Mouse (Mus musculus) heart, embryonic 11.5 days (tissue): ENCODE results near the gene Gnptab. TPM values are rescaled to one million over a fixed set of nuclear protein-coding genes. Genes with fewer than 3 reads are reported as not detected.

Experiments
- ATAC-seq: fragments of 200-750 bp; cut with Nextera tagmentation; replicated peaks from 2 replicates; pipeline ENCODE4 v1.8.0; 2017; ENCODE audit warnings: moderate library complexity; ENCODE audit not compliant: insufficient number of reproducible peaks, low FRiP score, low TSS enrichment
- H3K27ac ChIP-seq: fragments of 300-500 bp; sonication (generic); 2 replicates; pipeline ENCODE4 v1.5.1; 2014; ENCODE audit warnings: mild to moderate bottlenecking, low read depth, low read length
- H3K27me3 ChIP-seq: fragments of 300-500 bp; sonication (generic); 2 replicates; pipeline ENCODE4 v1.6.1; 2014; ENCODE audit warnings: mild to moderate bottlenecking, low read length, mixed read lengths; ENCODE audit not compliant: control insufficient read depth, insufficient read depth
- H3K36me3 ChIP-seq: fragments of 300-500 bp; sonication (generic); 2 replicates; pipeline ENCODE4 v1.6.1; 2014; ENCODE audit warnings: mild to moderate bottlenecking, low read length, moderate library complexity, mixed read lengths; ENCODE audit not compliant: control insufficient read depth, insufficient read depth
- H3K4me1 ChIP-seq: fragments of 300-500 bp; sonication (generic); 2 replicates; pipeline ENCODE4 v1.6.1; 2014; ENCODE audit warnings: low read length; ENCODE audit not compliant: control insufficient read depth, insufficient read depth
- H3K4me2 ChIP-seq: fragments of 300-500 bp; sonication (generic); 2 replicates; pipeline ENCODE4 v1.6.1; 2014; ENCODE audit warnings: mild to moderate bottlenecking, moderate library complexity
- H3K4me3 ChIP-seq: fragments of 300-500 bp; sonication (generic); 2 replicates; pipeline ENCODE4 v1.5.1; 2014; ENCODE audit warnings: low read depth, low read length
- H3K9ac ChIP-seq: fragments of 300-500 bp; sonication (generic); 2 replicates; pipeline ENCODE4 v1.6.1; 2014; ENCODE audit warnings: mild to moderate bottlenecking, low read depth, low read length, moderate library complexity
- H3K9me3 ChIP-seq: fragments of 300-500 bp; sonication (generic); replicated peaks from 2 replicates; pipeline ENCODE4 v1.6.1; 2016; ENCODE audit warnings: low read length; ENCODE audit not compliant: control insufficient read depth
- whole genome bisulfite sequencing: fragments of 180-500 bp; shearing (Covaris S2); extraction: QIAGEN DNeasy Blood & Tissue Kit; methylation state at CpG from one replicate; pipeline ENCODE4 v1.1.7; 2014; ENCODE audit not compliant: insufficient replicate concordance; 5-methylcytosine and 5-hydroxymethylcytosine counted together
- polyA plus RNA-seq: library from polyadenylated mRNA; unstranded; fragments of >200 nt; fragmentation: Nextera tagmentation; extraction: Ambion mirVana; gene quantifications from 2 replicates; pipeline ENCODE4 v1.2.1, GENCODE M21; 2014

Gnptab gene
- polyA plus RNA-seq, 1 experiment from 2014 or later: 8.3 TPM

DNA sequence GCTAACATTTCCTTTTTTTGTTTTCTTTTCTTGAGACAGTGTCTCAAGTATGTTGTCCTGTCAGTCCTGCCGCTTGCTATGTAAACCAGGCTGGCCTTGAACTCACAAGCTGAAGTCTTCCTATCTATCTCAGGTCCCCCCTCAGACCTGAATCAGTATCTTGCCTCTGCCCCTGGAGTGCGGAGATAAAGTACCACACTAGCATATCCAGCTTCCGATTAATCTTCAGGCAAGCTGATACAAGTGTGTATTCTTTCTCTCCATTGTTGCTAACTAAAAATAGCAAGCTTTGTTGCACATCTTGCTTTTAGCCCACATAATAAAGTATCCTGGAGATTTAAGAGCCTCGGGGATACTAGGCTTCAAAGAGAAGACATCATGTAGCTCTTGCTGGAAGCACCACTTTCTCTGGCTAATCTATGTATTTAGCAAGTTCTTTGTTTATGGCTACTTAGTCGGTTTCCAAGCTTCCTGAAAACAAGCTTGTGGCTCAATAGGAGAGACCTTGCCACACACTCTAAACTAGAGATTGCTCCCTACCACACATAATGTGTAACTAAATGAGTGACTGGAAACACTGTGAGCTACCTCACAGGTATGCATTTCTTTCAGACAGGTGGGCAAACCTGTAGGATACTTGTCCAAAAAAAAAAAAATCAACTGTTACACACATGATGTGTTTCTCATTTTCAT lies 27.4 kb upstream of the Gnptab start:
- no peaks in the 10 kb centered on the region for H3K9me3 ChIP-seq
- no peak overlapping the region for H3K4me2 ChIP-seq
- no peak overlapping the region for H3K27ac ChIP-seq
- WGBS: 46% methylated on average over 5 of the region's 5 CpGs
- no peaks in the 10 kb centered on the region for H3K36me3 ChIP-seq
- H3K4me1 ChIP-seq: 0 out of 2 replicates have a peak, but pooled peaks cover 2% of the 10 kb centered on the region
- H3K27me3 ChIP-seq: peaks cover 4% of the 10 kb centered on the region
- ATAC-seq: no peak
- no peak overlapping the region for H3K4me3 ChIP-seq
- H3K9ac ChIP-seq: no peak overlapping the region

DNA sequence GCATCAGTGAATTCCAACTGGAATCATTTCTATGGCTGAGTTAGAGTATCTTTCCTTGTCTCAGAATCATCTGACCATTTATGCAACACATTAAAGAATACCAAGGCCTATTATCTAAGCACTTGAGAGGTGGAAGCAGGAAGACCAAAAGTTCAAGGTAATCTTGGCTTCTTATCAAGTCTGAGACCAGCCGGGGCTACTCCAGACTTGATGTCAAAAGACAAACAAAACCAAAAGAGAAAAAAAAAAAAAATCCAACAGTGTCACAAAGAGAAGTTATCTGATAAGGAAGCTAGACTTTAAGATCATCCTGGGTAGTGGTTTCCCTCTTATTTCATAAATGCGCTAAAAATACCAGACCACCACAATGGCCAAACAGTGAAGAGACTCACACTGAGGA lies 26.4 kb upstream of the Gnptab start:
- H3K36me3 ChIP-seq: no peaks in the 10 kb centered on the region
- no peaks in the 10 kb centered on the region for H3K9me3 ChIP-seq
- no peak overlapping the region for H3K9ac ChIP-seq
- WGBS: 66% methylated on average over 2 of the region's 2 CpGs
- no peak overlapping the region for H3K4me2 ChIP-seq
- no peak overlapping the region for H3K27ac ChIP-seq
- ATAC-seq: no peak
- peaks cover 11% of the 10 kb centered on the region for H3K27me3 ChIP-seq
- 0 out of 2 replicates have a peak, but pooled peaks cover 5% of the 10 kb centered on the region for H3K4me1 ChIP-seq
- no peak overlapping the region for H3K4me3 ChIP-seq

DNA sequence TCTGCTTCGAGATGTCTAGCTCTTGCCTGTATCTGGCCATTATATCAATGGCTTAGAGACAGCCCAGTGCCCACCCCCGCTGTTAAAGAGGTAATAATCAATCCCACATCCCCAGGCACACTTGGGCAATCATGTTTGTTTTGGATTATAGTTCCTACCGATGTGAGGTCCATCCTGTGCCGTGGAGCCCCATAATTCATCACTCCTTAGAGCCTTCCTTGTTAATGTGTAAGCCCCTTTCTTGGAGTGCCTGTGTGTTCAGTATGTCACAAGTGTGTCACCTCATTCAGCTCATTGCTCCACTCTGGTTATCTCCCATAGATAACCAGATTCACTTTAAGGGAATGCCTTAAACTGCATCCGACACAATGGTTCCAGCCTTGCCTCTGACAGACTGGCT lies 24.3 kb upstream of the Gnptab start:
- no peak for ATAC-seq
- H3K4me3 ChIP-seq: no peak overlapping the region

GRCm38 (mm10) chr10:88356114-88356982 lies 22.6 kb upstream of the Gnptab start:
- no peak overlapping the region for H3K27ac ChIP-seq
- no peaks in the 10 kb centered on the region for H3K9me3 ChIP-seq
- 8% methylated on average over 21 of the region's 21 CpGs for WGBS
- H3K4me2 ChIP-seq: peak overlapping the region; percentile 72
- peaks cover 13% of the 10 kb centered on the region for H3K27me3 ChIP-seq
- 0 out of 2 replicates have a peak, but pooled peaks cover 5% of the 10 kb centered on the region for H3K4me1 ChIP-seq
- peak overlapping the region; percentile 69 for H3K9ac ChIP-seq
- H3K36me3 ChIP-seq: no peaks in the 10 kb centered on the region
- no peak for ATAC-seq
- peak overlapping the region; percentile 61 for H3K4me3 ChIP-seq

More for the DNA sequence above, 24.3 kb upstream of the Gnptab start:
- H3K36me3 ChIP-seq: no peaks in the 10 kb centered on the region
- H3K4me2 ChIP-seq: no peak overlapping the region
- no peaks in the 10 kb centered on the region for H3K9me3 ChIP-seq
- H3K4me1 ChIP-seq: 0 out of 2 replicates have a peak, but pooled peaks cover 5% of the 10 kb centered on the region
- H3K27me3 ChIP-seq: peaks cover 13% of the 10 kb centered on the region
- 67% methylated on average over 5 of the region's 5 CpGs for WGBS
- no peak overlapping the region for H3K27ac ChIP-seq
- H3K9ac ChIP-seq: no peak overlapping the region

- peak overlapping the region; percentile 61 for H3K4me3 ChIP-seq
- H3K27me3 ChIP-seq: peaks cover 13% of the 10 kb centered on the region
- 0 out of 2 replicates have a peak, but pooled peaks cover 5% of the 10 kb centered on the region for H3K4me1 ChIP-seq
- WGBS: 3% methylated on average over 39 of the region's 47 CpGs
- no peak overlapping the region for H3K27ac ChIP-seq
- peak overlapping the region; percentile 69 for H3K9ac ChIP-seq
- no peaks in the 10 kb centered on the region for H3K36me3 ChIP-seq
- H3K4me2 ChIP-seq: peak overlapping the region; percentile 72
- ATAC-seq: peak; percentile 64
- no peaks in the 10 kb centered on the region for H3K9me3 ChIP-seq
These were observed 21.9 kb upstream of the Gnptab start for GRCm38 (mm10) chr10:88356983-88357559.

GRCm38 (mm10) chr10:88362218-88362617 lies 16.7 kb upstream of the Gnptab start:
- Histone ChIP-seq H3K4me3 (no peak overlapping the region), H3K4me1 (no peaks in the 10 kb centered on the region), H3K27ac (no peak overlapping the region), H3K27me3 (peaks cover 5% of the 10 kb centered on the region; the same call in 1 of the 2 replicates), H3K4me2 (no peak overlapping the region), H3K36me3 (no peaks in the 10 kb centered on the region), H3K9me3 (no peaks in the 10 kb centered on the region), H3K9ac (no peak overlapping the region)
- WGBS: 48% methylated on average over 1 of the region's 1 CpGs
- no peak for ATAC-seq

- no peak for ATAC-seq
- H3K27ac ChIP-seq: no peak overlapping the region
- WGBS: 64% methylated on average over 3 of the region's 3 CpGs
These were observed 14.7 kb upstream of the Gnptab start for GRCm38 (mm10) chr10:88364221-88364620.

GRCm38 (mm10) chr10:88369233-88369632 lies 9.7 kb upstream of the Gnptab start:
- no peaks in the 10 kb centered on the region for H3K4me1 ChIP-seq
- ATAC-seq: no peak
- no peak overlapping the region for H3K4me2 ChIP-seq
- H3K27me3 ChIP-seq: no peaks in the 10 kb centered on the region
- no peaks in the 10 kb centered on the region for H3K36me3 ChIP-seq
- H3K9me3 ChIP-seq: no peaks in the 10 kb centered on the region
- 54% methylated on average over 4 of the region's 4 CpGs for WGBS
- H3K4me3 ChIP-seq: no peak overlapping the region
- no peak overlapping the region for H3K27ac ChIP-seq
- no peak overlapping the region for H3K9ac ChIP-seq

More at GRCm38 (mm10) chr10:88364221-88364620, 14.7 kb upstream of the Gnptab start:
- Histone ChIP-seq H3K27me3 (no peaks in the 10 kb centered on the region), H3K9me3 (no peaks in the 10 kb centered on the region), H3K4me3 (no peak overlapping the region), H3K4me2 (no peak overlapping the region), H3K36me3 (no peaks in the 10 kb centered on the region), H3K4me1 (no peaks in the 10 kb centered on the region), H3K9ac (no peak overlapping the region)
